Mouse (Mus musculus): Measurements from ENCODE around the gene C2cd4d. TPM values are rescaled to one million over a fixed set of nuclear protein-coding genes. Genes with fewer than 3 reads are reported as not detected.
A peak's percentile ranks its signal among the peaks of the same experiment; 100 is the strongest.

The C2cd4d gene
- polyA plus RNA-seq, 1 experiment from 2014 or later = 3.1 TPM

- no peak for ATAC-seq (ENCODE audit: low FRiP score, low read depth)
- peaks cover 17% of the 10 kb centered on the region for H3K4me1 ChIP-seq
- no peak overlapping the region for H3K9ac ChIP-seq
- no peak overlapping the region for H3K4me3 ChIP-seq
- peaks cover 8% of the 10 kb centered on the region; the same call in 1 of the 2 replicates for H3K27me3 ChIP-seq (replicated peaks)
- no peaks in the 10 kb centered on the region for H3K9me3 ChIP-seq
- WGBS = 89% methylated on average over 4 of the region's 4 CpGs
- no peak overlapping the region for H3K27ac ChIP-seq
- H3K36me3 ChIP-seq = no peaks in the 10 kb centered on the region
- no peak overlapping the region for H3K4me2 ChIP-seq (replicated peaks)
Observed at GRCm38 (mm10) chr3:94396851-94397250, 34.6 kb downstream of the C2cd4d start.

- no peak within 1 kb of the TSS for H3K27ac ChIP-seq
- no peaks in the 10 kb centered on the region for H3K36me3 ChIP-seq
- WGBS = 75% methylated on average over 6 of the region's 6 CpGs
- peak within 1 kb of the TSS; percentile 31 for H3K4me3 ChIP-seq
- no peaks in the 10 kb centered on the region for H3K9me3 ChIP-seq
- peaks cover 8% of the 10 kb centered on the region; the same call in 1 of the 2 replicates for H3K27me3 ChIP-seq (replicated peaks)
- peak within 1 kb of the TSS; percentile 71 for H3K4me2 ChIP-seq (replicated peaks)
- peak within 1 kb of the TSS; percentile 45; the same call in 1 of the 2 replicates for H3K9ac ChIP-seq
- peaks cover 17% of the 10 kb centered on the region for H3K4me1 ChIP-seq
- ATAC-seq (ENCODE audit: low FRiP score, low read depth) = no peak
Observed at GRCm38 (mm10) chr3:94398217-94398616, 36.0 kb downstream of the C2cd4d start, which contains the start of gene Lingo4. TSS of gene Lingo4 (plus strand) at chr3:94398517.

- Histone ChIP-seq H3K4me3 (peak overlapping the region; percentile 31), H3K27me3 (replicated peaks) (peaks cover 8% of the 10 kb centered on the region; the same call in 1 of the 2 replicates), H3K9me3 (no peaks in the 10 kb centered on the region), H3K4me1 (peaks cover 17% of the 10 kb centered on the region), H3K27ac (no peak overlapping the region), H3K9ac (peak overlapping the region; percentile 45; the same call in 1 of the 2 replicates), H3K4me2 (replicated peaks) (peak overlapping the region; percentile 71), H3K36me3 (no peaks in the 10 kb centered on the region)
- WGBS = 1% methylated on average over 20 of the region's 20 CpGs
- ATAC-seq (ENCODE audit: low FRiP score, low read depth) = no peak; the same call in none of the 2 replicates
Observed at GRCm38 (mm10) chr3:94398943-94399481, 36.8 kb downstream of the C2cd4d start.

- peaks cover 24% of the 10 kb centered on the region for H3K4me1 ChIP-seq
- ATAC-seq (ENCODE audit: low FRiP score, low read depth) = peak; percentile 17; the same call in 1 of the 2 replicates
- H3K27me3 ChIP-seq (replicated peaks) = peaks cover 8% of the 10 kb centered on the region; the same call in 1 of the 2 replicates
- H3K4me2 ChIP-seq (replicated peaks) = peak overlapping the region; percentile 71
- no peaks in the 10 kb centered on the region for H3K36me3 ChIP-seq
- 18% methylated on average over 5 of the region's 5 CpGs for WGBS
- H3K9me3 ChIP-seq = no peaks in the 10 kb centered on the region
- peak overlapping the region; percentile 45; the same call in 1 of the 2 replicates for H3K9ac ChIP-seq
- no peak overlapping the region for H3K4me3 ChIP-seq
- no peak overlapping the region for H3K27ac ChIP-seq
Observed at GRCm38 (mm10) chr3:94399663-94400310, 37.5 kb downstream of the C2cd4d start.

GRCm38 (mm10) chr3:94402451-94402850, 40.2 kb downstream of the C2cd4d start:
- H3K4me2 ChIP-seq (replicated peaks) = no peak overlapping the region
- WGBS = 80% methylated on average over 8 of the region's 8 CpGs
- H3K27me3 ChIP-seq (replicated peaks) = peaks cover 2% of the 10 kb centered on the region; the same call in 1 of the 2 replicates
- ATAC-seq (ENCODE audit: low FRiP score, low read depth) = no peak
- no peaks in the 10 kb centered on the region for H3K9me3 ChIP-seq
- no peak overlapping the region for H3K9ac ChIP-seq
- H3K36me3 ChIP-seq = no peaks in the 10 kb centered on the region
- H3K4me3 ChIP-seq = no peak overlapping the region
- peaks cover 25% of the 10 kb centered on the region for H3K4me1 ChIP-seq
- no peak overlapping the region for H3K27ac ChIP-seq

- WGBS = 23% methylated on average over 7 of the region's 7 CpGs
- Histone ChIP-seq H3K9me3 (no peaks in the 10 kb centered on the region), H3K9ac (0 out of 2 replicates have a peak overlapping the region, but pooled peaks have one; percentile 35), H3K4me2 (replicated peaks) (no peak overlapping the region), H3K36me3 (no peaks in the 10 kb centered on the region), H3K4me3 (no peak overlapping the region), H3K4me1 (peaks cover 17% of the 10 kb centered on the region), H3K27me3 (replicated peaks) (peaks cover 2% of the 10 kb centered on the region; the same call in 1 of the 2 replicates), H3K27ac (no peak overlapping the region)
- ATAC-seq (ENCODE audit: low FRiP score, low read depth) = no peak
Observed at GRCm38 (mm10) chr3:94404366-94405054, 42.3 kb downstream of the C2cd4d start.

- Histone ChIP-seq H3K36me3 (no peaks in the 10 kb centered on the region), H3K4me2 (replicated peaks) (no peak overlapping the region), H3K27ac (no peak overlapping the region), H3K27me3 (replicated peaks) (peaks cover 2% of the 10 kb centered on the region; the same call in 1 of the 2 replicates), H3K4me1 (peaks cover 9% of the 10 kb centered on the region; the same call in 1 of the 2 replicates), H3K9ac (no peak overlapping the region), H3K9me3 (no peaks in the 10 kb centered on the region), H3K4me3 (no peak overlapping the region)
- no peak for ATAC-seq (ENCODE audit: low FRiP score, low read depth)
- WGBS = 78% methylated on average over 4 of the region's 4 CpGs
Observed at GRCm38 (mm10) chr3:94405561-94405960, 43.3 kb downstream of the C2cd4d start.

GRCm38 (mm10) chr3:94412530-94412929, 50.3 kb downstream of the C2cd4d start:
- Histone ChIP-seq H3K36me3 (no peaks in the 10 kb centered on the region), H3K9me3 (no peaks in the 10 kb centered on the region), H3K4me3 (peak overlapping the region; percentile 51), H3K27ac (no peak overlapping the region), H3K9ac (peak overlapping the region; percentile 57), H3K4me2 (replicated peaks) (peak overlapping the region; percentile 91), H3K4me1 (peaks cover 5% of the 10 kb centered on the region), H3K27me3 (replicated peaks) (no peaks in the 10 kb centered on the region)
- peak; percentile 70 for ATAC-seq (ENCODE audit: low FRiP score, low read depth)
- 8% methylated on average over 25 of the region's 25 CpGs for WGBS

GRCm38 (mm10) chr3:94413031-94413679, 50.9 kb downstream of the C2cd4d start, which contains the start of gene Tdrkh:
TSS of gene Tdrkh (plus strand) at chr3:94413273.
- Histone ChIP-seq H3K9ac (peak within 1 kb of the TSS; percentile 59), H3K4me1 (peaks cover 5% of the 10 kb centered on the region), H3K4me2 (replicated peaks) (peak within 1 kb of the TSS; percentile 91), H3K9me3 (no peaks in the 10 kb centered on the region), H3K27ac (no peak within 1 kb of the TSS), H3K36me3 (no peaks in the 10 kb centered on the region), H3K27me3 (replicated peaks) (no peaks in the 10 kb centered on the region), H3K4me3 (peak within 1 kb of the TSS; percentile 51)
- 7% methylated on average over 52 of the region's 52 CpGs for WGBS
- peak; percentile 99 for ATAC-seq (ENCODE audit: low FRiP score, low read depth)

All from neural tube, embryonic 12.5 days (tissue).